In the genomic region with DNA sequence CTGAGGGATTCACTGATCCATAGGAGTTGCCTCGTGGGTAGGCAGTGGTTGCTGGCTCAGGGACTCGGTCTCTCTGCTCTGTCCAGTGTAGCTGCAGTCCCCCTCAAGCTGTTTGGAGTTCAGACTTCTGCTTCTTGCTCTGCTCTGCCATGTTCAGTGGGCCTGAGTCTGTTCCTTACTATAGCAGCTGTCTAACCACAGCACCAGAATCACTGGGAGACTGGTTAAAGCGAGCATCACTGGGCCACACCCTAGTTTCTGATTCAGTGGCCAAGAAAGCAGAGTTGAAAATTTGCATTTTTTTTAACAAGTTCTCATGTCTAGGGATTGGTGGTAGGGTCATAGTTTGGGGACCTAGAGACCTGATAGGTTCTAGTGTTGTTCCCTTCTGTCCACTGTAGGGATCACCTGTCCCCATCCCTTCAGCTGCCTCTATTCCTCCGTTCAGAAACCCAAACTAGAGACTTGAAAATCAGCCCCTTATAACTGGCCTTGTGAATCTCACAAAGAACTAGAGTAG, we compare ENCODE assay signal across 26 mouse cellular contexts. TPM values are rescaled to one million over a fixed set of nuclear protein-coding genes. Genes with fewer than 3 reads are reported as not detected.
DNase-seq lines count a peak whose midpoint lies in the region; ATAC-seq lines count a peak whose summit lies in the region.
"Had no signal": no experiment of that assay in that cellular context is flagged by ENCODE, and none has a peak within 500 bp of the region (broad histone marks: within the 10 kb centered on the region; RNA-seq: fewer than 3 reads in every experiment).

No protein-coding gene starts in this region.

- ATAC-seq in CD4-positive, CD25-positive, alpha-beta regulatory T cell, adult 4 months = no peak
- ATAC-seq: forebrain, embryonic 13.5 days; hindbrain, postnatal 0 days; intestine, embryonic 16.5 days; midbrain, embryonic 16.5 days had no signal

- peak; percentile 25 for DNase-seq in 416B (ENCODE audit: low read depth)
- peak; percentile 51 to 55 for DNase-seq in B cell, adult 2 months
- peak; percentile 20 for DNase-seq in induced T-regulatory cell, adult 2 months (ENCODE audit: low read depth)
- DNase-seq in skeletal muscle tissue, adult 2 months (ENCODE audit: low read depth, low spot score) = peak; percentile 12
- no peak for DNase-seq in frontal cortex, adult 2 months (ENCODE audit: extremely low spot score in 1 of 2, low spot score in 1 of 2)
- no peak for DNase-seq in left cerebral cortex, postnatal 36 days (ENCODE audit: low spot score in 2 of 2)
- DNase-seq: adrenal gland, postnatal 14 days; cerebellum, adult 18-20 months; cerebellum, postnatal 25 days; gastrocnemius, postnatal 14 days; heart, adult 18-20 months; heart, postnatal 4 days; kidney, adult 9 months; kidney, postnatal 10 days; layer of hippocampus, postnatal 36 days; liver, embryonic 13.5 days; lung, adult 18-20 months; lung, postnatal 10 days; retina, postnatal 1 day; right cerebral cortex, postnatal 14 days; thymus, postnatal 25 days had no signal

- intact Hi-C loops in left cerebral cortex, postnatal 36 days (cut with DNase I) = no loop called here

RNA-seq across cellular contexts. Expression of a gene that starts 9.7 kb away (rescaled TPM):
- polyA plus RNA-seq in CD4-positive, CD25-positive, alpha-beta regulatory T cell, adult 4 months (2017; shearing (Covaris generic)) = 1 to 10 TPM; 4.1 to 5.5 TPM
- polyA plus RNA-seq in frontal cortex, adult 2 months (2012; rRNA removed) = 8.1 and 9.3 TPM in 2 replicates
- 1 to 10 TPM; 7.1 to 8.9 TPM for total RNA-seq in left cerebral cortex, postnatal 36 days (2021)

Comparison
In these comparisons a context has a peak if more than half of its experiments do, and no peak if none do; other contexts are left out.
1. DNase-seq: peak in 416B (single experiment), B cell, adult 2 months (2 of 2), induced T-regulatory cell, adult 2 months (single experiment) and skeletal muscle tissue, adult 2 months (single experiment); none in frontal cortex, adult 2 months (0 of 2) and left cerebral cortex, postnatal 36 days (0 of 2).